Mouse (Mus musculus) spleen, postnatal 10 days (tissue): ENCODE measurements around the gene Asap2.
A peak's percentile ranks its signal among the peaks of the same experiment; 100 is the strongest.

ENCODE experiments used
- DNase-seq, 2 experiments: peaks; one replicate each; pipeline ENCODE4 v3.0.0; 2021 to 2022; ENCODE audit warnings: low spot score in 2 of 2

Asap2 gene

DNA sequence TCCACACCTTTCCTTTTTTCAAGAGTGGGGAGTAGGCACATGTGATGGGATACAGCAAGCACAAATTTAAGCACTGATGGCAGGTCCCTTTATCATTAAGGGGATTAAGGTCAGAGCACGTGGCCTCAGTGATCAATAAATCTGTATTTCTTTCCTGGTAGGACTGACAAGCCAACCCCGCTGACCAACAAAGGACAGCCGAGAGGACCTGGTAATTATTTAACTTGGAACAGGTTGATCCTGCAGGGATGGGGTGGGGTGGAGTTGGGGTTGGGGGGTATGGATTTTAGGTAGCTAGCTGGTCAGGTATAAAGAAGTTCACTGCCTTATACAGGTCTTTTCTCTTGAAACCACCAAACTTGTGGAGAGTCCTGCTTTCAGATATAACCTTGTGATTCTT lies 274.7 kb downstream of the Asap2 start:
- no peak for DNase-seq

DNA sequence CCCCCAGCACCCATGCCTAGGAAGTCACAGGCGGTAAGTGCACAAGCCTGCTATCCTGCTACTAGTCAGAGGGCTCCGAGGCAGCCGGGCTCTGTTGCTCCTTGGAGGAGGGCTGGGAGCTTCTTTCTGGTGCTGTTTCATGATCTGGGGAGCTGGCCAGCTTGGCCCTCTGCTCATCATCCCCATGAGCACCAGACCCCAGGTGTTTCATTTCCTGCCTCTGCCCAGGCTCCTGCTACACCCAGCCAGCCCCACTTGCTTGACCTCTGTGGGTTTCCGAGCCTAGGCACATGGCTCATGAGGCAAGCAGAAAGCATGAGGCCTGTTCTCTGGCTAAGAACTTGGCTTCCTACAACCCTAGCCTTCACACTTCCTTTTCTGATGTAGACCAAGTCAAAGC lies 275.2 kb downstream of the Asap2 start:
- no peak for DNase-seq

DNA sequence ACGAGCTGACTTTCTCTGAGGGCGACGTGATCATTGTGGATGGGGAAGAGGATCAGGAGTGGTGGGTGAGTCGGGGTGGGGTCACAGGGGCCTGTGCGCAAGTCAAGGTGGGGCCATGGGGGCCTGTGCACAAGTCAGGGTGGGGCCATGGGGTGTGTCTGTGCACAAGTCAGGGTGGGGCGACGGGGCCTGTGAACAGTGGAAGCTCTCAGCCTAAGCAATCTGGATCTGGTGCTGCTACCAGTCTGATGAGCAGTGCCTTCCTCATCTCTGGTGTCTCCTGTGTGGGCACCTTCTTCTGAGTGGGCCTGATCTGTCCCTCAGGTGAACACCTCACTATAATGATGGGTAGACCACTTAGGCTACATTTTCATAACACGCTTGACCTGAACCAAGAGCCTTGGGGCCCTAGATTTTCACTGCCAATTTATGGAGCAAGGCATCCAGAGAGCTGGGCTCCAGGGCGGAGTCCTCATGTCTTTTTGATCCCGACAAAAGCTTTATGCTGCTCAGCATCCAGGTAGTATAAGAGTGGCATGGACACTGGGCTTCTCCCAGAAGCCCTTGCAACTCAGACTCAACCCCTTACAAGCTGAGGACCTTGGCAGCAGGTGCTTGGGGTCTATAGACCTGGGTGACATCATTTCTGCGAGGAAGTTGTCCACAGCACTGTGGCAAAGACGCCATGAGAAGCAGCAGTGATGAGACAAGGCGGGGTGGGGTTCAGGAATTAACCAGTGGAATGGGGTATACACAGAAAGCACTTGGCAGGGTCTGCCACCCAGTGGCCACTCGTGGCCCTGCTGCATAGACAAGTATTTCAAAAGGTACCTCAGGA lies 275.9 kb downstream of the Asap2 start:
- peak in 1 of 2 experiments; percentile 57 for DNase-seq

DNA sequence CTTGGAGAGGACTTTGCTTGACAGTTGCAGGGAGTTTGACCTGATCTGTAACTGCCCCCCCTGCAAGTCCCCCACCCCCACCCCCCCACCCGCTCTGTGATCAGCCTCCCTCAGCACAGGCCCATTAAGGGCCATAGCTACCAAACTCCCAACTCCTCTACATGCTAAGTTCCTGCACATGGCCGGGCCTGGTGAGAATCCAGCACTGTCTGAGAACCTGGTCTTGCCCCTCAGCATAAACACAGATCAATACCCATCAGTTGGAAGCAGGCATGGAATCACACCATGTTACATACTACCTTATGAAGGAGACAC lies 276.5 kb downstream of the Asap2 start:
- no peak for DNase-seq

DNA sequence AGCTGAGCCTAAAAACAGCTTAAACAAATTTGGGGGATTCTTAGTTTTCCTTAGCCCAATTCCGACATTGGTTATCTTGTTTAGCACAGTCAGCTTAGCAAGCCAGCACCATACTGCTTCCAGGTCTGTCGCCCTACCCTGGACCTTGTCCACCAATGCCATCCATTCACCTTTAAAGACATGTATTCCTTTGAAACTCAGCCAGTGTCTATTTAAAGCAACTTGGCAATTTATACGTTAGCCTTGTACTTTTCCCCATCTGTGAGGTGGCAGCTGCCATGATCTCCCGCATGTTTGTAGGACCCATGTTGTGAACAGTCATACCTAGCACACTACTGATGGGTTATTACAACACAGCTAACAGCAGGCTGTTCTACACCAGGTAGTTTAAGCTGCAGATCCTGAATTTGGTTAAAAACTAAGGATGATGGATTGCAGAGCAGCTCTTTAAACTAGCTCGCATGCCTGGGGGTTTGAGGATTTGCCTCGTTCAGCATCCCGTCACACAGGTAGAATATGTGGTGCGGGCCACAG lies 277.9 kb downstream of the Asap2 start:
- DNase-seq: no peak

DNA sequence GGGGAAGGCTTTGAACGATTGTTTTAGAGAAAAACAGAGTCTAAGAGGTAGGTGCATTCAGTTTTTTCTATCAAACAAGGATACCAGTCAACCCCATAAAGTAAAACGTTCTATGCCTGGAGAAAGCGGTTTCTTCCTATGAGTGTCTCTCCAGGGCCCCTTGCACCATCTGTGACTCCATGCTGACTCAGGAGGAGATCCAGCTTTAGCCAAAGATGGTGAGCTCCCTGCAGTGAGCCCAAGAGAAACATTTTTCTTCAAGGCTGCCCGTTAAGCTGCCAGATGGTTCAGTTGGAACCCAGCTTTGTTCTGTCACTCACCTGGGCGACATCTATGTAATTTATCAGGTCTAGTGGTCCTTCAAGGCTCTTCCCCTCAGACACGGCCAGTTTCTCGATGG lies 284.2 kb downstream of the Asap2 start:
- no peak for DNase-seq

DNA sequence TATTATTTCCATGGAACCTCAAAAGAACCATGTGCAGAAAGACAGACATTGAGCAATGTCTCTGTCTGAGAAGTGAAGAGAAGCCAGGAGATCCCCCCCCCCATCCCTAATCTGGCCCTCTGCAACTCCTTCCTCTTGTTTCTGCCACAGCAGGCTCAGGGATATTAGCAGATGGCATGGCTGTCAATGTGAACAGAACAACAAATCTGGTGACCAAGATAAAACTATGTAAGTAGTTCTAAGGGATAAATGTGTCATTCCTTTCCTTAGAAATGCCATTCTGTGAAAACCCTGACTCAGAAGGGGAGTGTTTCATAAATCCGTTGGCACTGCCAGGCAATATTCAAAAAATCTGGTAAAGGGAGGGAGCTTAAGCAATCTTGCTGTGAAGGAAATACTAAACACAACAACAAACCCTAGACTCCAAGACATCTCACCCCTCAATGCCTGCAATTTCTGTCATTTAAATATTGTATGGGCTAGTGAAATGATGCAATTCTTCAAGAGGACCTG lies 287.1 kb downstream of the Asap2 start:
- no peak for DNase-seq

DNA sequence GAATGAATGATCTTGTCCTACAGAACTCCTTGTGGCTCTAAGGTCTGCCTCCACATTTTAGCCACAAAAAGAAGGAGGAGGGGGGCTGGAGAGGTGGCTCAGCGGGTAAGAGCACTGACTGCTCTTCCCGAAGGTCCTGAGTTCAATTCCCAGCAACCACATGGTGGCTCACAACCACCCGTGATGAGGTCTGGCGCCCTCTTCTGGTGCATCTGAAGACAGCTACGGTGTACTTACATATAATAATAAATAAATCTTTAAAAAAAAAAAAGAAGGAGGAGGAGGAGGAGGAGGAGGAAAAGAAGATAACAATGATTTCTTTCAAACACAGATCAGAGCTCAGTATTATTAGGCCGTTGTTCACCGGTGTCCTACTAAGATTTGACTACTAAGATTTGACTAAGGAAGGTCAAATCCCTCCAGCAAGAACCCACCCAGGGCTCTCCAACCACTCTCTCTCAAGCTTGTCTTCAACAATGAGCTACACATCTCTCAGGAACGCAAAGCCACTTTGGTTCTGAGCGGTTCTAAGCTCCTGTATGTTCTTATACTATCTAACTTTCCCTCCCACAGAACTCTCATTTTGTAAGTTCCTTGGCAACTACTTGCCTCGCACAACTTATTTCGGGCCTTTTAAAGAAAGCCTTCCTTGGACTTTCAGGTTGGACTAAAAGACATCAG lies 294.6 kb downstream of the Asap2 start, which contains the start of gene Cpsf3:
Gene Cpsf3, plus strand, starts transcription at position 631 of the 681 bp plus-strand sequence.
- DNase-seq: peak in 1 of 2 experiments; percentile 25

DNA sequence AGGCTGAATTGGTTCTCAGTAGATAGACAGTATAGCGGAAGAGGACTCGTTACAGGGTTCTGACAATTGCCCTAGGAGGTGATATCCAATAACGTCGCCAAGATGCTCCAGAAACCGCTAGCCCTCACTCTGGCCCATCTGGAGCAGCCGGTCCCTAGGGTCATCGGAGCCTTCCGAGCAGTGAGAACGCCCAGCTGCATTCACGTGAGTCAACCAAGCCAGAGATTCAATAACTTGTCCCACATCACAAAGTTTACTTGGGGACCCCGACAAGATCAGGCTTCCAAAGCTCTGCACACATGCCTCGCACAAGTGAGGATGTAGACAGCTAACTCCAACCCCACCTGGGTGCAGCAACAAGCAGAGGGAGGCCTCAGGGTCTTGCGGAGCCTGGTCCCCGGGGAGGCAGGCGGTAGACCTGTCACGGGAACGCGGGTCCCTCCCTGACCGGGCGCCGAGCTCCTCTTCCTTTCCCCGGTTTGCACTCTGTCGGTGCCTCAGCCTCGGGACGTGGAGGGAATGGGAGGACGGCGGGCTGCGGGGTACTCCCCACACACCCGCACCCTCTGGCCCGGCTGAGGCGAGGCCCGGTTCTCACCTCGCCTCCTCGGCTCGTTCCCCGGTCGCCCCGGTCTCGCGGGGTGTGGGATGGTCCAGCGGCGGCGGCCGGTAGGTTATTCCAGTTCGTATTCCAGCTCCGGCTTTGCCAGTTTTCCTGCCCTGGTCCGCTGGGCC lies 295.4 kb downstream of the Asap2 start:
- peak in 1 of 2 experiments; percentile 98 for DNase-seq

DNA sequence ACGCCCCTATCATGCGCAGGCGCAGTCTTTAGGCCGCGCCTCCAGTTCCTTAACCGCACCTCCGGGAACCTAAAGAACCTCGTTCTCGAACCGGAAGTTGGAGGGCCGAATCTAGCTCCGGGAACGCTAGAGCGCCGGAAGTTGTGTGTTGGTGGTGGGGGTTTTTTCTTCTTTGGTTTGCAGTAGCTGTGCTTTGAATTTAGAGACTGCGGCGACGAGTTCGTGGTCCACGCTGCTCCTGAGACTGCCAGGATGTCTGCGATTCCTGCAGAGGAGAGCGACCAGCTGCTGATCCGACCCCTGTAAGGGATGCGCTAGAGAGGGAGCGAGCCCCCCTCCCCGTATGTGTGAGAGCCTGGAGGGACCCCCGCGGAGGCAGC lies 296.0 kb downstream of the Asap2 start, which contains the start of gene Itgb1bp1:
Gene Itgb1bp1, minus strand, starts transcription at position 42 of the 380 bp plus-strand sequence.
- DNase-seq: peak in 1 of 2 experiments; percentile 98

DNA sequence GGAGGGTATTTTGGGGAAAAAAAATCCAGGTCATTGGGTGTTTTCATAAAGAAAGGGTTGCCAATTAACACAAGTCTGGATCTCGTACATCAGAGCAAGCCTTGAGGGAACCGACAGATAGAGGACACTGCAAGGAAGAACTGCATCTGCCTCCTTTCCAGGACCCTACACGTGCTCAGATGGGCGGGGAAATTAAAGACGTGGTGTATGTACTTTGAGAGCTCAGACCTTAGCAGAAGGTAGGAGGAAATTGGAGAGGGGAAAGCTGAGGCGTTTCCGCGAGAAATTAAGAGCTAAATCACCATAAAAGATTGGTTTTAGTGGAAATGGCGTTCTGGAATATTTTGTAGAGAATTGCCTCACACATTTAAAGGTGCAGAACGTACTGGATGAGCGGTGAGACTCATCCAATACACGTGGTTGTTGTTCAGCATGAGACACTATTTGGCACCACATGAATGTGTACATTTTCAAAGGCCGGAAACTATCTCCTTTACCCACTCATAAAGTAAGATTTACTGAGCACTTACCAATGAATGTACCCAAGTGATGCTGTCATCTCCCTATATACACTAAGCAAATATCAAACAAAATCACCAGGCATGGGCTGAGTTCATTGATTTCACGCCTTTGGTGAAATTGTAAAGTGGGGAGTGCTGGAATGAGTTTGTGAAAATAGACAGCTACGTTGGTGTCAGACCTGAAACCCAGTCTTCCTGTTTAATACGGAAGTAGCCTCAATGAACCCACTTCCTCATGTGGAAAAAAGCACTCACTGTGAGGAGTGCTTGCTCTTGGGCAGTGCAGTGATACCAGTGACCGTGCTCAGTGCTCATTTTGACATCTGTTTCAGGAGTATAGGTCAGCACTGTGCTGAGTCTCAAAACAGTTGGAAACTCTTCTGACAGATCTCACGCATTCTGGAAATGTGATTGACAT lies 296.7 kb downstream of the Asap2 start:
- peak; percentile 14 to 33 for DNase-seq

DNA sequence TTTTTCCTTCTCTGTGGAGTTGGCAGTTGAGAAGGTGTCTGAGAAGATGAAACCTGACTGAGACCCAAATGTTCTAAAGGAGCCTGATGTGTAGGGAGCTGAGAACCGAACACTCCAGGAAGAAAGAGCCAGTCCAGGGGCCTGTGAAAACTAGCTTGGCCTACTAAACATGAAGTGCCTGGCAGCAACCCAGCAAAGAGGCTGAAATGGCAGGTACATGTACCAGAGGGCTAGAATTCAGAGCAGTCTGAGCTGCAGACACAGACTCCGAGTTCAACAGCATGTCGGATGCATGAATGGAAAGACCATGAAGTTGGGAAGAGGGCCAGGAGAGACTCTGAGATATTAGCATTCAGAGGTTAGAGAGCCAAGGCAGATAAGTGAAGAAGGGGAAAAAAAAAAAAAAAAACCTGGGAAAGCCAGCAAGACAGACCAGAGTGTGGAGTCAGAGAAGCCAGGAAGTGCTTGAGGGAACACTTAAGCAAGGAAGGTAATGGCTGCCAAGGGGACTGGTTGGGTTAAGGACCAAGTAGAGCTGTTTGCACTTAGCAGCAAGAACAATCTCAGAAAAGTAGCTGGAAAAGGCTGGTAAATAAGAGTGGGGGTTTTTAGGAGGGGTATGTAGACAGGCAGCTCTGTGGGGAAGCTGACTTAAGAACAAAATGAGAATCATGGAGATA lies 298.6 kb downstream of the Asap2 start:
- no peak for DNase-seq

DNA sequence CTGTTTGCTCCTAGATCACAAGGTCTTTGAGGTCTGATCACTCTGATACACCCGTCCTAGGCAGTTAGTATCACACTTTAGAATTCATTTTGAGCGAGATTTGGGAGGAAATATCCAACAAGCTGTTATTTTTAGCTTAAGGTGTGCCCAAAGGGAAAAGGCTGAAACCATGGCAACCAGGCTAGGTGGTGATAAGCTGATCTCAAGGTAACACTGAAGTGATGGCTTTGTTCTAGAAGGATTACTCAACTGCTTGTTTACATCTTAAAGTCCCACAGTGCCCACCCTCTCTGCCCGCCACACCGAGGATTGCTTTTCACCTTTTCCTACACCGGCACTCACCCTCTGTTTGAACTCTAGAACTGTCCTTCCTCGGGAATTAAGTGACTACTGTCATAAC lies 299.4 kb downstream of the Asap2 start:
- no peak for DNase-seq

DNA sequence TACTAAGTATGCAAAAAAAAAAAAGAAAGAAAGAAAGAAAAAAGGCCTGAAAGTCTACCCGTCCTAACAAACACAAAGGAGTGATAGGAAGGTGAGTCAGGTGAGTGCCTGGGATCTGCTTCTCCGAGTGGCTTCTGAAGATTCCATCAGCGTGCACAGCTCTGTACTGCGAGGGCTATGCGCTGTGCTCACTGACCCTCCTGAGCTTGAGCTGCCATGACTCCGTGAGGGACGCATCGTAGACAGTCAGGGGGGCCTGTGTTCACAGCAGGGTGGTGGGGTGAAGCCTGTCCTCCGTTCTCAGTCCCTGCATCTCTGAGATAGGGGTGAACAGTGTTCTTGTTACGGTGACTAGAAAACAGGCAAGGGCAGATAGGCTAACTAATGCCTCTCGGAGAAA lies 308.6 kb downstream of the Asap2 start:
- no peak for DNase-seq

DNA sequence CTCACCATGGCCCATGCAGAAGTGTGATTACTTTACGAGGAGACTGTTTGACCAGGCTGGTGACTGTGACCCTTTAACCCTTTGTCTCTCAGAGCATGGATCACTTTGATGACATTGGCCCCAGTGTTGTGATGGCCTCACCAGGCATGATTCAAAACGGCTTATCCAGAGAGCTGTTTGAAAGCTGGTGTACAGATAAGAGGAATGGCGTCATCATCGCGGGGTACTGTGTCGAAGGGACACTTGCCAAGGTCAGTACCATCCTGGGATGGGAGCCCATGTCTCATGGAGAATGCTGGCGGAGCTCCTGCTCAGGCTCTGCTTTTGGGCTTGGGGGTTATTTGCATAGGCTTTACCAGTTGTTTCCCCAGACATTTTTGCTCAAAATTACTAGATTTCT lies 311.1 kb downstream of the Asap2 start:
- DNase-seq: no peak

DNA sequence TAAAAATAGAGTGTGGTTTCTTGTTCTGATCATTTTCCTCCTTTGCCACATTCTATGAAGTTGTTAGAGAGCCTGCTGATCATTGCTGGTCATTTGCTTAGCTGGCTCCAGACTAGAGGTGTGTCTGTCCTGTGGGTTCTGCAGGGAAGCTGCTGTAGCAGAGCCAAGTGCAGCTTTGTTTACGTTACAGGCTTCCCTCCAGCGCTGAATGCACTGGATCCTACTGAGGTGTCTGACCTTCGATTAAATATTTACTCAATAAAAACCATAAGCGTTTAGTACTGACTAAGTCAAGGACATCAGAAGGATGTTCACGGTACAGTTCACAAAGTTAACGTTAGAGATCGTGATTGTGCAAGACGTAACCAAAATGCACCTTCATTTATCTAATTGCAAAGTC lies 311.7 kb downstream of the Asap2 start:
- DNase-seq: no peak

DNA sequence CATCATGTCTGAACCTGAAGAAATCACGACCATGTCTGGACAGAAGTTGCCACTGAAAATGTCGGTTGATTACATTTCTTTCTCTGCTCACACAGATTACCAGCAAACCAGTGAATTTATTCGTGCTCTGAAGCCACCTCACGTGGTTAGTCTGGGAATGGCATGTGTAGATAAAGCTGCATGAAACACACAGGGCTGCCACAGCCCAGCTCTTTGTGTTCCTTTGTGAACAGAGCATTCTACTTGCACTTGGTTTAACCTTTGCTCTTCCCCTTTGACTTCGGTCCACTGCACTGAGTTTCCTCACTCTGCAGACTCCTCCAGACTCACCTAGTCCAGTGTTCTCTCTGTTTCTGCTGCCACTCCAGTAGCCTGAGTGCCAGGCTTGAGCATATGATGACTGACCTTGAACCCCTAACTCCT lies 312.1 kb downstream of the Asap2 start:
- no peak for DNase-seq

DNA sequence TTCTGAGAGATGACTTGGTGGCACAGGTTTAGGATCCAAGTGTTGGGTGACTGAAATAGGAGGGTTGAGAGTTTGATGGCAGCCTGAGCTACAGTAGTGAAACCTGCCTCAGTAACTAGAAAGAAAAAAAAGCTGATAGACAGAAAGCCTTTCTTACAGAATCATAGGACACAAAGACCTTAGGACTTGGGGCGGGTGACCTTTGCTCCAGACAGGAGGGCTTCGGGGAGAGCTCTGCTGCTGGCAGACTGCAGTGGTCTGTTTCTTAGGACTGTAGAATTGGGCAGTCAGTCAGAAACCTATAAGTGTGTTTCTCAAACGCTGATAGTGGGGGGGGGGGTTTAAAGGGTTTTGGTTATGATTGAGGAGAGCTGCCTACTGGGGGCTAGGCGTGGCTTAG lies 315.5 kb downstream of the Asap2 start:
- DNase-seq: no peak

DNA sequence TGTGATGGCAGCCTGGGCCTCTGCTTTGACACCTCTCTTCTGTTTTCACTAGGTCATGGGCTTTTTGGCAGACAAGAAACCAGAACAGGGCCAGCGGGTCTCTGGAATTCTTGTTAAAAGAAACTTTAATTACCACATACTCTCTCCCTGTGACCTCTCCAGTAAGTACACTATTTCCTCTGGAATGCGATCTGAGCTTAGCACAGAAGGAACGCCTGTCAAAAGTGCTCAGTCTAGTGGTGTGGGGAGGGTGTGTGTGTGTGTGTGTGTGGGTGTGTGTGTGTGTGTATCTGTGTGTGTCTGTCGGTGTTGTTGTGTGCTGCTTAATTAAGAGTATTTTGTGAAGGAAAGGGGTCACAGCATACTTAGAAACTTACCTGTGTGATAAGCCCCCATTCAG lies 316.5 kb downstream of the Asap2 start:
- DNase-seq: no peak

DNA sequence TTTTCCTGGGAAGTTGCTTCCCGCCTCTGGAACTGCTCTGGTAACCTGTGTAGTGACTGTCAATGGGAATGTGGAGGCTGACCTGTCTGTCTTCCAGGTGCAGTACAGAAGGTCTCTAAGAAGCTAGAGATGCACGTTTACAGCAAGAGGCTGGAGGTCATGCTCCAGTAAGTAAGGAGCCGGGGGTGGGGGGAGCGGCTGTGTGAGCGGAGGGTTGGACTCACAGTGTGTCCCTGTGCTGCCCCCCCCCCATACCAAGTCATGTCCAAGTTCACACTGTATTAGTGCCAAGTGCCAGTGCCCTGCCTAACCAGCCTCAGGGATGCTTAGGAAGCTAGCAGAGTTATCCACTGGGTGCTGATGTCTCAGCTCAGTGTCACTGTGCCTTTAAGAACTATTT lies 321.9 kb downstream of the Asap2 start:
- no peak for DNase-seq
